In the genomic region with DNA sequence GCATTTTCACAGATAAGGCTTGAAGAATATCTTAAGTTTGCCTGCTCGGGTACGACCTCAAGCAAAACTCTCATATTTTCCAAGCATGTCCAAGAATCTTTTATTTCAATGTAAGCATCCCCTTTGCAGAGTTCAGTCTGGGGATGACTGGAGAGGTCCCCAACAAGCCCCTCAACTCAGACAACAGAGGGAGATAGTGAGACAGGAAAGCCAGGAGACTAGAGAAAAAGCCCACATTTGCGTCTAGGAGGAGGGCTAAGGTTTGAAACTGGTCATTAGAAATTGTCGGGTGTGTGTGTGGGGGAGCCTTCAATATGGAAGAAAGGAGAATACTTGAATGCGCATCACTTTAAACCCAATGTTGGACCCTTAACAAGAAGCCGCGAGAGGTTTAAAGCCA, we compare ENCODE assay signal across 7 mouse cellular contexts. TPM values are rescaled to one million over a fixed set of nuclear protein-coding genes. Genes with fewer than 3 reads are reported as not detected.
DNase-seq lines count a peak whose midpoint lies in the region; ATAC-seq and TF ChIP-seq lines count a peak whose summit lies in the region.

No protein-coding gene starts in this region.

- DNase-seq in testis, postnatal 10 days (ENCODE audit: low spot score): no peak
- DNase-seq in T-cell, adult 2 months (ENCODE audit: low spot score): no peak
- no peak for DNase-seq in thymus, postnatal 25 days

- TF ChIP-seq POLR2A in testis, adult 2 months (IDR thresholded peaks at IDR 0.05; ENCODE audit: control insufficient read depth, low read depth, low read length): no peak

- H3K4me2 ChIP-seq in embryonic facial prominence, embryonic 12.5 days (replicated peaks): peak overlapping the region; percentile 55
- peak overlapping the region; percentile 60 for H3K4me2 ChIP-seq in limb, embryonic 12.5 days

- H3K27ac ChIP-seq in testis, adult 2 months (ENCODE audit: control insufficient read depth, insufficient read depth, low read depth, low read length): no peak overlapping the region
- 0 out of 2 replicates have a peak overlapping the region, but pooled peaks have one; percentile 57 for H3K27ac ChIP-seq in embryonic facial prominence, embryonic 12.5 days
- H3K27ac ChIP-seq in limb, embryonic 12.5 days: no peak overlapping the region

- no peak for ATAC-seq in embryonic facial prominence, embryonic 12.5 days (ENCODE audit: insufficient number of reproducible peaks, insufficient read depth, low FRiP score, low TSS enrichment)
- no peak for ATAC-seq in limb, embryonic 12.5 days (ENCODE audit: insufficient number of reproducible peaks, insufficient read depth, low FRiP score, low TSS enrichment, low read depth)
- no peak for ATAC-seq in activated CD4-positive, CD25-positive, alpha-beta regulatory T cell, adult 4 months

- peak overlapping the region; percentile 69 for H3K9ac ChIP-seq in embryonic facial prominence, embryonic 12.5 days
- peak overlapping the region; percentile 73 for H3K9ac ChIP-seq in limb, embryonic 12.5 days (replicated peaks)

- TF ChIP-seq CTCF in testis, adult 2 months (IDR thresholded peaks at IDR 0.05; ENCODE audit: control insufficient read depth, insufficient read depth, insufficient replicate concordance, low read depth, low read length): no peak

- no peaks in the 10 kb centered on the region for H3K36me3 ChIP-seq in testis, adult 2 months (ENCODE audit: control insufficient read depth, insufficient read depth, low read length)
- H3K36me3 ChIP-seq in embryonic facial prominence, embryonic 12.5 days: no peaks in the 10 kb centered on the region
- no peaks in the 10 kb centered on the region for H3K36me3 ChIP-seq in limb, embryonic 12.5 days

- no peaks in the 10 kb centered on the region for H3K27me3 ChIP-seq in testis, adult 2 months (ENCODE audit: control insufficient read depth, insufficient read depth, low read length)
- H3K27me3 ChIP-seq in embryonic facial prominence, embryonic 12.5 days: peaks cover 6% of the 10 kb centered on the region; the same call in 1 of the 2 replicates
- H3K27me3 ChIP-seq in limb, embryonic 12.5 days: peaks cover 20% of the 10 kb centered on the region

- H3K4me3 ChIP-seq in testis, adult 2 months (ENCODE audit: control insufficient read depth, low read depth, low read length): peak overlapping the region; percentile 78; the same call in 1 of the 2 replicates
- H3K4me3 ChIP-seq in embryonic facial prominence, embryonic 12.5 days: peak overlapping the region; percentile 63
- H3K4me3 ChIP-seq in limb, embryonic 12.5 days (replicated peaks): peak overlapping the region; percentile 62

- no peaks in the 10 kb centered on the region for H3K9me3 ChIP-seq in embryonic facial prominence, embryonic 12.5 days
- H3K9me3 ChIP-seq in limb, embryonic 12.5 days: no peaks in the 10 kb centered on the region

- 26% methylated on average over 7 of the region's 7 CpGs for WGBS in embryonic facial prominence, embryonic 12.5 days
- 29% methylated on average over 7 of the region's 7 CpGs for WGBS in limb, embryonic 12.5 days

- H3K4me1 ChIP-seq in testis, adult 2 months (ENCODE audit: control insufficient read depth, insufficient read depth, low read length): peaks cover 2% of the 10 kb centered on the region; the same call in 1 of the 2 replicates
- no peaks in the 10 kb centered on the region for H3K4me1 ChIP-seq in embryonic facial prominence, embryonic 12.5 days
- no peaks in the 10 kb centered on the region for H3K4me1 ChIP-seq in limb, embryonic 12.5 days (replicated peaks)

RNA-seq across cellular contexts. Expression of a gene that starts 1.4 kb away (rescaled TPM):
- 0.14 and 0.22 TPM in 2 replicates for polyA plus RNA-seq in testis, adult 2 months (2012; rRNA removed)
- 6.8 and 7.1 TPM in 2 replicates for polyA plus RNA-seq in embryonic facial prominence, embryonic 12.5 days (2016; fragmentation: Nextera tagmentation; extraction: Ambion mirVana)
- polyA plus RNA-seq in limb, embryonic 12.5 days (2016; fragmentation: Nextera tagmentation; extraction: Ambion mirVana): 5.2 and 5.3 TPM in 2 replicates
- polyA plus RNA-seq in activated CD4-positive, CD25-positive, alpha-beta regulatory T cell, adult 4 months (2017; shearing (Covaris generic)): not detected
